Mouse (Mus musculus) heart, embryonic 10.5 days (tissue): ENCODE data around the gene Zswim4. TPM values are rescaled to one million over a fixed set of nuclear protein-coding genes. Genes with fewer than 3 reads are reported as not detected.

ENCODE experiments used
- DNase-seq: peaks from one replicate; pipeline ENCODE4 v3.0.0-alpha.2; 2017; ENCODE audit warnings: low spot score
- H3K27ac ChIP-seq: fragments of 300-500 bp; sonication (generic); 2 replicates; pipeline ENCODE4 v1.5.1; 2016; ENCODE audit warnings: mild to moderate bottlenecking
- H3K27me3 ChIP-seq: fragments of 300-500 bp; sonication (generic); 2 replicates; pipeline ENCODE4 v1.6.1; 2016; ENCODE audit warnings: mild to moderate bottlenecking; ENCODE audit not compliant: poor library complexity, insufficient read depth, severe bottlenecking
- H3K36me3 ChIP-seq: fragments of 300-500 bp; sonication (generic); 2 replicates; pipeline ENCODE4 v1.6.1; 2016; ENCODE audit warnings: mild to moderate bottlenecking, moderate library complexity
- H3K4me1 ChIP-seq: fragments of 300-500 bp; sonication (generic); 2 replicates; pipeline ENCODE4 v1.6.1; 2016; ENCODE audit warnings: mild to moderate bottlenecking
- H3K4me3 ChIP-seq: fragments of 300-500 bp; sonication (generic); 2 replicates; pipeline ENCODE4 v1.5.1; 2016; ENCODE audit warnings: mild to moderate bottlenecking, moderate library complexity
- H3K9me3 ChIP-seq: fragments of 300-500 bp; sonication (generic); 2 replicates; pipeline ENCODE4 v1.6.1; 2016; ENCODE audit warnings: mild to moderate bottlenecking, moderate library complexity
- WGBS: fragments of 180-500 bp; shearing (Covaris S2); methylation state at CpG from one replicate; pipeline ENCODE4 v1.1.7; 2016; 5-methylcytosine and 5-hydroxymethylcytosine counted together
- polyA plus RNA-seq: library from polyadenylated mRNA; unstranded; fragments of >200 nt; fragmentation: Nextera tagmentation; extraction: Ambion mirVana; gene quantifications from 2 replicates; pipeline ENCODE4 v1.2.1, GENCODE M21; 2016

The Zswim4 gene
- polyA plus RNA-seq, 1 experiment from 2014 or later: 17.5 TPM

DNA sequence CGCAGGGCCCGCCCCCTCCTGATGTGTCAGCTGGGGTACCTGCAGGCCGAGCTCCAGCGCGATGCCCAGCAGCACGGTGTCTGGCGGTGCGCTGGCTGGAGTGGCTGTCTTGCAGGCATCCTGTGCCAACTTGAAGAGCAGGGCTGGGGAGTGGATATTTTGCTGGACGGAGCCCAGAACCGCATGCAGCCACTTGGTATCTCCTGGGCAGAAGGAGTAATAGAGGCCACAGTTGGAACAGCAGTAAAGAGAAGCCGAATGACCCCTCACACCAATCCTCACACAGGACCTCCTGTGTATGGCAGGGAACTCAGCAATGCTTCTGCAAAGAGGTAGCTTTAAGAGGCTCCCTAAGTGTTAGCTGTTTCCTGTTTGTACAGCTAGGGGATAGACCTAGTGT is 19.6 kb downstream of the Zswim4 start:
- Histone ChIP-seq H3K4me3 (no peak overlapping the region), H3K4me1 (no peaks in the 10 kb centered on the region), H3K27ac (no peak overlapping the region), H3K36me3 (peaks cover 92% of the 10 kb centered on the region), H3K9me3 (no peaks in the 10 kb centered on the region), H3K27me3 (no peaks in the 10 kb centered on the region)
- no peak for DNase-seq
- 90% methylated on average over 11 of the region's 11 CpGs for WGBS

DNA sequence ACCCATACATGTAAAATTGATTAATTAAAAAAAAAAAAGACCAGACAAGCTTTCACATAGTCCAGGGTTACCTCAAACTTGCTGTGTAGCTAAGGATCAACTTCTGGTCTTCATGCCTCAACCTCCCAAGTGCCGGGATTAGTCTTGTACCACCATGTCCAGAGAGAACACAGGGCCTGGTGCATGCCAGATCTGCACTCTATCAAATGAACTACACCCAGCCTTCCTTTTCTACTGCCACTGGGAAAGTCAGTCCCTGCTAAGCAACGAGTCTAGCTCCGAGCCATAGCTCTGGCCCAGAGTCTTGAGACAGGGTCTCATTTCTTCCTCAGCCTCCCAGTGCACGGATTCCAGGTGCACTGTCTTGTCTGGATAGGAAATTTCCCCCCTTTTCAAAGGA is 23.6 kb downstream of the Zswim4 start:
- WGBS: 85% methylated on average over 4 of the region's 4 CpGs
- Histone ChIP-seq H3K27ac (no peak overlapping the region), H3K4me1 (peaks cover 18% of the 10 kb centered on the region), H3K4me3 (no peak overlapping the region), H3K36me3 (peaks cover 92% of the 10 kb centered on the region), H3K27me3 (no peaks in the 10 kb centered on the region), H3K9me3 (no peaks in the 10 kb centered on the region)
- DNase-seq: no peak

GRCm38 (mm10) chr8:84211881-84212563 is 24.8 kb downstream of the Zswim4 start:
- Histone ChIP-seq H3K36me3 (peaks cover 84% of the 10 kb centered on the region), H3K4me3 (no peak overlapping the region), H3K27ac (no peak overlapping the region), H3K27me3 (no peaks in the 10 kb centered on the region), H3K4me1 (peaks cover 29% of the 10 kb centered on the region), H3K9me3 (no peaks in the 10 kb centered on the region)
- DNase-seq: no peak
- WGBS: 90% methylated on average over 31 of the region's 31 CpGs

GRCm38 (mm10) chr8:84211202-84211601 is 25.7 kb downstream of the Zswim4 start:
- WGBS: 91% methylated on average over 3 of the region's 3 CpGs
- no peaks in the 10 kb centered on the region for H3K9me3 ChIP-seq
- H3K4me3 ChIP-seq: 0 out of 2 replicates have a peak overlapping the region, but pooled peaks have one; percentile 1
- H3K4me1 ChIP-seq: peaks cover 29% of the 10 kb centered on the region
- H3K27me3 ChIP-seq: no peaks in the 10 kb centered on the region
- peaks cover 84% of the 10 kb centered on the region for H3K36me3 ChIP-seq
- no peak overlapping the region for H3K27ac ChIP-seq
- no peak for DNase-seq

DNA sequence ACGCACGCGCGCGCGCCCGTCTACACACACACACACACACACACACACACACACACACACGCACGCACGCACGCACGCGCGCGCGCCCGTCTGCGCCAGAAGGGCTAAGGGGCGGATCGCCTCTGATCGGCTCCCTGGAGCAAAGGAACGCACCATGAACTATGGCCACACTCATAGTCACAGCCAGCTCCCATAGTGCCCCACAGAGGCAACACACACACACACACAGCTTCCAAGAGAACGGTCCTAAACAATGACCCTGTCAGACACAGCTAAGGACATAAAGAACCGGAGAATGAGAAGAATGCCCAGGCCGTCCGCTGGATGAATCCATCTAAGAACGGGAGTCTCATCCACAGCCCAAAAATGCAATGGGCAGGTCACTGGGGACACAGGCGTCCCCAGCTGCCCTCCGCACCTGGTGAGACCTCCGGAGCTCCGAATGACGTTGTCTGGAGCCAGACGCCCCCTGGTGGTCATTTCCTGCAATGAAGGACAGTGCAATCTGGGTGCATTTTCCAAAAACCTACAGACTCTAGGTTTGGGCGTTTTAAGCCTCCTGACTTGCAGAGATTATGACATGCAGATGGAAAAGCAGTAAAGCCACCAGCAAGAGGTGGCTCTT is 26.6 kb downstream of the Zswim4 start:
- peak; percentile 91 for DNase-seq
- Histone ChIP-seq H3K36me3 (peaks cover 84% of the 10 kb centered on the region), H3K27me3 (no peaks in the 10 kb centered on the region), H3K27ac (no peak overlapping the region), H3K4me3 (no peak overlapping the region), H3K4me1 (peaks cover 29% of the 10 kb centered on the region), H3K9me3 (no peaks in the 10 kb centered on the region)
- WGBS: 56% methylated on average over 33 of the region's 34 CpGs

- peaks cover 36% of the 10 kb centered on the region for H3K4me1 ChIP-seq
- 68% methylated on average over 17 of the region's 17 CpGs for WGBS
- peak overlapping the region; percentile 74; the same call in 1 of the 2 replicates for H3K27ac ChIP-seq
- H3K9me3 ChIP-seq: no peaks in the 10 kb centered on the region
- H3K27me3 ChIP-seq: no peaks in the 10 kb centered on the region
- DNase-seq: no peak
- H3K36me3 ChIP-seq: peaks cover 77% of the 10 kb centered on the region
- H3K4me3 ChIP-seq: 0 out of 2 replicates have a peak overlapping the region, but pooled peaks have one; percentile 6
These were observed 28.2 kb downstream of the Zswim4 start for GRCm38 (mm10) chr8:84208381-84209380.

GRCm38 (mm10) chr8:84207811-84208210 is 29.0 kb downstream of the Zswim4 start:
- Histone ChIP-seq H3K27me3 (no peaks in the 10 kb centered on the region), H3K27ac (peak overlapping the region; percentile 74), H3K36me3 (peaks cover 69% of the 10 kb centered on the region), H3K9me3 (no peaks in the 10 kb centered on the region), H3K4me3 (no peak overlapping the region), H3K4me1 (peaks cover 45% of the 10 kb centered on the region)
- WGBS: 52% methylated on average over 7 of the region's 7 CpGs
- DNase-seq: no peak

- Histone ChIP-seq H3K4me1 (peaks cover 56% of the 10 kb centered on the region), H3K27ac (no peak overlapping the region), H3K27me3 (no peaks in the 10 kb centered on the region), H3K4me3 (no peak overlapping the region), H3K9me3 (no peaks in the 10 kb centered on the region), H3K36me3 (peaks cover 57% of the 10 kb centered on the region)
- DNase-seq: no peak
- WGBS: 89% methylated on average over 3 of the region's 3 CpGs
These were observed 30.2 kb downstream of the Zswim4 start for GRCm38 (mm10) chr8:84206666-84207065.

DNA sequence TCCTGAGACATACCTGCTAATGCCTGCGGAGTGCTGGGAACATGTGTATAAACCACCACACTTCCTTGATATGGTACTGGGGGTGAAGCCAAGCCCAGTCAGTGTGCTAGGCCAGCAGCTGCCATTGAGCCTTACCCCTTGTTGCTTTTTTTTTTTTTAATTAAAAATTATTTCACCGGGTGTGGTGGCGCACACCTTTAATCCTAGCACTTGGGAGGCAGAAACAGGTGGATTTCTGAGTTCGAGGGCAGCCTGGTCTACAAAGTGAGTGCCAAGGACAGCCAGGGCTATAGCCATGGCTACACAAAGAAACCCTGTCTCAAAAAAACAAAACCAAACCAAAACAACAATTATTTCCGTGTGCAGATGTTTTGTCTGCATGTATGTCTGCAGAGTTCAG is 31.8 kb downstream of the Zswim4 start:
- H3K4me3 ChIP-seq: no peak overlapping the region
- no peaks in the 10 kb centered on the region for H3K27me3 ChIP-seq
- no peak overlapping the region for H3K27ac ChIP-seq
- H3K4me1 ChIP-seq: peaks cover 63% of the 10 kb centered on the region
- peaks cover 45% of the 10 kb centered on the region for H3K36me3 ChIP-seq
- 90% methylated on average over 5 of the region's 5 CpGs for WGBS
- no peaks in the 10 kb centered on the region for H3K9me3 ChIP-seq
- no peak for DNase-seq

DNA sequence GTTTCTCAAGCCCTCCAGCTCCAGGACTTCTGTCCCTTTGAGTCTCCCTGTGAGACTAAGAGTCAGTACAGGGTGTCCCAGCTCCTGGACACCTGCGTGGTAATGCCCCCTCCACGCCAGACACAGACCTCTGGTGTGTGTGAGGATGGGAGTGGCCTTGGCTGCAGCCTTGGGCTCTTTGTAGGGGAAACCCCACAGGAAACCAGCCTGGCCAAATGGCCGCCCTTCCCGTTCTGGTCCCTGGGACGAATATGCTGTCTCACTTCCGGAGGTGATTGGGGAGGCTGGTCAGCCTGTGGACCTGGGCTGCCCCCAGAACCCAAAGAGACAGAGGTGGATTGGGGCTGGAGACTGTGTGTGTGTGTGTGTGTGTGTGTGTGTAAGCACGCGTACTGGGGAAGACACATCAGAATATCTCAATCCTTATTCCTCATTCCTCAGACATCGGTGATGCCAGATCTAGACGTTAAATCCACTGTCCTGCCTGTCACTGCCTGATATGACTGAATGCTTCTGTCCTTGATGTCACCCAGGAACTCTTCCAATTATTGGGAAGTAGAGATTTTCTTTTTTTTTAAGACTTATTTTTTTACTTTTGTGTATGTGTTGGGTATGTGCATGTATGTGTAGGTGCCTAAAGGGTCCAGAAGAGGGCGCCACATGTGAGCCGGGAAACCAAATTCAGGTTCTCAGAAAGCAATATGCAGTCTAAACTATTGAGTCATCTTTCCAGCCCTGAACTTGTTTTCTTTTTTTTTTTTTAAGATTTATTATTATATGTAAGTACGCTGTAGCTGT is 32.7 kb downstream of the Zswim4 start:
- H3K27ac ChIP-seq: peak overlapping the region; percentile 98
- DNase-seq: no peak
- WGBS: 43% methylated on average over 13 of the region's 13 CpGs
- H3K36me3 ChIP-seq: peaks cover 36% of the 10 kb centered on the region
- H3K27me3 ChIP-seq: no peaks in the 10 kb centered on the region
- no peaks in the 10 kb centered on the region for H3K9me3 ChIP-seq
- peak overlapping the region; percentile 86 for H3K4me3 ChIP-seq
- peaks cover 68% of the 10 kb centered on the region for H3K4me1 ChIP-seq

DNA sequence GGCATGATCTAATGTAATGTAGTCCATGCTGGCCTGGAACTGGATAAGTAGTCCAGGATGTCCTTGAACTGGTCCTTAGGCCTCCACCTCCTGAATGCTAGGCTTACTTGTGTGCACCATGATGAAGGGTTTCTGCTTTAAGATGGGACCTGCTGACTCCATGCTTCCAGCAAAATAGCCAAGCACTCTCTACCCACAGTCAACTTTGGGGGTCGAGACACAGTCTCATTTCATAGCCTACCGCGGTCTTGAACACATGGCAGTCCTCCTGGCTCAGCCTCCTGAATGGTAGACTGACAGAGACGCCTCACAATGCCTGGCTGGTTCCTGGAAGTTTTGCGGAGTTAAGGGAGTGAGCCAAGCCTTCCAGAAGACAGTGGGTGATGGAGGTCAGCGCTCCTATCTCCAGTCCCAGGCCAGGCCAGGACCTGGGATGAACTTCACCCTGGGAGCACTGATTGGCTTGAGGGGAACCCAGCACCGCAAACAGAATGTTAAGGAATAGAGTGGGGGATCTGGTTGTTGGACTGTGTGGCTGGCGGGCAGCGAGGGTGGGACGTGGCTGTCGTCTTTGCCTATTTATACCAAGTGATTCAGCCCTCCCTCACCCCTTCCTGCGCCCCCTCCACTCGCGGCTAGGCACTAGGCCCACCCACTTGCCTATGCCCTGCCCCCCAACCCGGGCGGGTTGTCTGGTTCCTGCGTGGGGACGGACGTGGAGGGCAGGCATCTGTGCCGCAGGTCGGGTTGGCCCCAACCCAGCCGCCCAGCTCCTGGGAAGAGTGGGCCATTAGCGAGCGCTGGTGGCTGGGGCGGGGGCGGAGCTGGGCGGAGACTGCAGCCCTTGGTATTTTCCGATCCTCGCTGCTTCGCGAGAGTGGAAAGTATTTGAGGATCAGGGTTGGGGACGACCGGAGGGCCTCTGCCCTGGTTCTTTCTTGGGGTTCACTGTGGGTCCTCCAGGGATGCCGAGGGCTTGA is 33.6 kb downstream of the Zswim4 start:
- peaks cover 72% of the 10 kb centered on the region for H3K4me1 ChIP-seq
- H3K4me3 ChIP-seq: peak overlapping the region; percentile 86
- peak overlapping the region; percentile 98 for H3K27ac ChIP-seq
- 7% methylated on average over 34 of the region's 34 CpGs for WGBS
- DNase-seq: peak; percentile 92
- no peaks in the 10 kb centered on the region for H3K27me3 ChIP-seq
- H3K36me3 ChIP-seq: peaks cover 27% of the 10 kb centered on the region
- no peaks in the 10 kb centered on the region for H3K9me3 ChIP-seq
